In the genomic region with DNA sequence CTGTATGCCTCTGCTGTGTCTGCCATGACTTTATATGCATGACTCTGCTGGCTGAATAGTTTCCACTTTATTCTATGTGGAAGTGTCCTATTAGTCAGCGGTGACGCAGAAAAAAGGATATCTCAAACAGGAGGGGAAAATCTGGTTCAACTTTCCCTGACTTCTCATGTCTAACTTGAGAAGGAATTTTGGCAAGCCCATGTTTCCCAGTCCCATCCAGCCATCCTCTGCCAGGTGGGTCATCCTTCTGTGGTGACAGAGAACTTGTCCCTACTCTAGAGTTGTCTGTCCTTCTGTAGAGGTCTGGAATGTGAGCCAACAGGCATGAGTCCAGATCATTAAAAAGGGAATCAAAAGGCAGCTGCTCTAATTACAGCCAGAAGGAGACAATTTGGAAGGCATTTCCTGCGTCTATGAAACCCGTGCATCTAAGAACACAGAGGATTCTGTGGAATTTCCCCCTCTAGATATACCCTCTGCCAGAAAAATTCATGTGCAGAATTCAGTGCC, we compare ENCODE assay signal across 11 mouse cellular contexts. TPM values are rescaled to one million over a fixed set of nuclear protein-coding genes. Genes with fewer than 3 reads are reported as not detected.
A peak's percentile ranks its signal among the peaks of the same experiment; 100 is the strongest.
DNase-seq lines count a peak whose midpoint lies in the region; ATAC-seq lines count a peak whose summit lies in the region.
"Had no signal": no experiment of that assay in that cellular context is flagged by ENCODE, and none has a peak within 500 bp of the region (broad histone marks: within the 10 kb centered on the region; RNA-seq: fewer than 3 reads in every experiment).

No protein-coding gene starts in this region.

- no peak overlapping the region for H3K4me3 ChIP-seq in embryonic facial prominence, embryonic 11.5 days (ENCODE audit: low read depth, low read length)

- 46% methylated on average over 4 of the region's 4 CpGs for WGBS in embryonic facial prominence, embryonic 11.5 days

- no peaks in the 10 kb centered on the region for H3K27me3 ChIP-seq in embryonic facial prominence, embryonic 11.5 days (ENCODE audit: control insufficient read depth, insufficient read depth, low read length)

- no peak overlapping the region for H3K27ac ChIP-seq in embryonic facial prominence, embryonic 11.5 days (replicated peaks; ENCODE audit: low read depth, low read length)

- H3K4me2 ChIP-seq in embryonic facial prominence, embryonic 11.5 days (ENCODE audit: low read depth, low read length): no peak overlapping the region
- H3K4me2 ChIP-seq: liver, embryonic 11.5 days had no signal

- intact Hi-C loops in gastrocnemius, postnatal 36 days (cut with DNase I): no loop called here

- H3K9me3 ChIP-seq in embryonic facial prominence, embryonic 11.5 days (replicated peaks; ENCODE audit: control insufficient read depth, low read length): no peaks in the 10 kb centered on the region

- DNase-seq in gastrocnemius, adult 18-20 months (ENCODE audit: low spot score): peak; percentile 36
- DNase-seq in gastrocnemius, postnatal 36 days: no peak
- DNase-seq in layer of hippocampus, adult 9-11 months: peak; percentile 32
- DNase-seq in layer of hippocampus, adult 9-10 months (ENCODE audit: low spot score): no peak
- peak; percentile 99 for DNase-seq in Muller cell, postnatal 12 days (ENCODE audit: inconsistent ontology term)
- peak; percentile 28 for DNase-seq in embryonic facial prominence, embryonic 11.5 days (ENCODE audit: low spot score)
- DNase-seq in adrenal gland, postnatal 14 days: no peak
- DNase-seq in adrenal gland, postnatal 36 days: no peak
- DNase-seq: adrenal gland, adult 2 months; thymus, postnatal 25 days had no signal

- no peaks in the 10 kb centered on the region for H3K36me3 ChIP-seq in embryonic facial prominence, embryonic 11.5 days (replicated peaks; ENCODE audit: control insufficient read depth, insufficient read depth, low read depth, low read length)

- no peaks in the 10 kb centered on the region; the same call in 1 of the 2 replicates for H3K4me1 ChIP-seq in embryonic facial prominence, embryonic 11.5 days (ENCODE audit: control insufficient read depth, insufficient read depth, low read length)

- ATAC-seq in embryonic facial prominence, embryonic 11.5 days (replicated peaks; ENCODE audit: insufficient number of reproducible peaks, low FRiP score, low TSS enrichment, low read depth): no peak

- H3K9ac ChIP-seq in embryonic facial prominence, embryonic 11.5 days (replicated peaks; ENCODE audit: low read length): no peak overlapping the region

RNA-seq across cellular contexts. Expression of a gene that starts 47.6 kb away (rescaled TPM):
- 10 to 100 TPM; 17.3 to 19.0 TPM for total RNA-seq in gastrocnemius, adult 18-20 months (2021)
- total RNA-seq in gastrocnemius, postnatal 36 days (2021): 10 to 100 TPM; 14.3 to 18.9 TPM
- polyA plus RNA-seq in embryonic facial prominence, embryonic 11.5 days (2014; fragmentation: Nextera tagmentation; extraction: Ambion mirVana): 12.4 and 13.2 TPM in 2 replicates
- total RNA-seq in adrenal gland, postnatal 14 days (2021): 22.4 and 26.7 TPM in 2 replicates
- 10 to 100 TPM; 26.6 to 28.4 TPM for total RNA-seq in adrenal gland, postnatal 36 days (2021)

Comparison
In these comparisons a context has a peak if more than half of its experiments do, and no peak if none do; other contexts are left out.
1. DNase-seq: peak in gastrocnemius, adult 18-20 months (single experiment), layer of hippocampus, adult 9-11 months (single experiment), Muller cell, postnatal 12 days (single experiment) and embryonic facial prominence, embryonic 11.5 days (single experiment); none in gastrocnemius, postnatal 36 days (0 of 2), layer of hippocampus, adult 9-10 months (single experiment), adrenal gland, postnatal 14 days (single experiment) and adrenal gland, postnatal 36 days (0 of 2).